Mouse (Mus musculus): ENCODE results near the gene Pappa2. TPM values are rescaled to one million over a fixed set of nuclear protein-coding genes. Genes with fewer than 3 reads are reported as not detected.

The Pappa2 gene
- total RNA-seq, 1 experiment from 2014 or later, result not detected

DNA sequence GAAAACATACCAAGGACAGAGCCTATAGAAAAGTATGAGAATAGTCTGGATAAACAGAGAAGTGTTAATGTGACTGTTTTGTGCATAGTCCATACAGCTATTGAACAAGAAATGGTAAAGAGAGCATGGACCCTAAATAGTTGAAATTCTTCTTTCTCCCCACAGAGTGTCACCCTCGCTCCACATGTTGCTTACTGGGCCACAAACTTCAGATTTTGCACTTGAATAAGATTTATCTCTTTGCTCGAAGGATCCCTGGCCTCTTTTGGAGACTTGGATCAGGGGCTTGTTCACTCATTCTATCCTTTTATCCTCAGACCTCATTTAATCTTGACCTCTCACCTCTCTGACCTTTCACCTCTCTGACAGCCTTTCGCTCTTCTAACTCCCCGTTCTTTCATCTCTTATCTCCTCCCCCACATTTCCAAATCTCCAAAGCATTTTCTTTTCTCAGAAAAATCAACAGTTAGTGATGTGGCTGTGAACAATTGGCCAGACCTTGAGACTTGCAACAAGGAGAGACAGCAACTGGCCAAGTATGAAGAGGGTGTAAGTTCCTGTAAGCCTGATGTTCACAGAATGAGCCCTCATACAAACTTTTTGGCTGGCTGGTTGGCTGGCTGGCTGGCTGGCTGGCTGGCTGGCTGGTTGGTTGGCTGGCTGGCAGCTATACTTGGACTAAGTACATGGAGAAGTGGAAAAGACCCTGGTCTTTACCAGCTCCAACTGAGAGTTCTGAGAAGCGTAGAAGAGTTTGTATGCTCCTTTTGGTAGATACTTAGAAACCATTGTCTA is 266.8 kb downstream of the Pappa2 start:
- no peak for ATAC-seq (replicated peaks in 1 of 2; ENCODE audit: insufficient read depth in 1 of 2, low FRiP score in 2 of 2, low TSS enrichment in 1 of 2, low read depth in 1 of 2, poor library complexity in 2 of 2, severe bottlenecking in 2 of 2)

DNA sequence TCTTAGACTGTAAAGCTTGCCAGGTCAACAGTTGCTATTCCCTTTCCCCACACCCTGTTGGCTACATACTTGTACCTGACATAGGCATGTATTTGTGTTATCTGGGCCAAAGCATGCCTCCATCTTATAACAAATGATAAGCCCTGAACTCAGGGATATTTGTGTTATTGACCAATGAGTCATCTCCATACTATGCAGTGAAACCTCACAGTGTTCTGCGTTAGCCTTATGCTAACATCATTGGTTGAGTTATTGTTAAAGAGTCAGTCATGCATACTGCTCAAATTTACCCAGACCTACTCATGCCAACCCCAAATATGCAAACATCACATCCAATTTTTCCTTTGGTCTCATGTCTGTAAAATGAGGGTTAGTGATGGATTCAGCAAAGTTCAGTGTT is 279.0 kb downstream of the Pappa2 start:
- ATAC-seq (replicated peaks in 1 of 2; ENCODE audit: insufficient read depth in 1 of 2, low FRiP score in 2 of 2, low TSS enrichment in 1 of 2, low read depth in 1 of 2, poor library complexity in 2 of 2, severe bottlenecking in 2 of 2), result no peak

DNA sequence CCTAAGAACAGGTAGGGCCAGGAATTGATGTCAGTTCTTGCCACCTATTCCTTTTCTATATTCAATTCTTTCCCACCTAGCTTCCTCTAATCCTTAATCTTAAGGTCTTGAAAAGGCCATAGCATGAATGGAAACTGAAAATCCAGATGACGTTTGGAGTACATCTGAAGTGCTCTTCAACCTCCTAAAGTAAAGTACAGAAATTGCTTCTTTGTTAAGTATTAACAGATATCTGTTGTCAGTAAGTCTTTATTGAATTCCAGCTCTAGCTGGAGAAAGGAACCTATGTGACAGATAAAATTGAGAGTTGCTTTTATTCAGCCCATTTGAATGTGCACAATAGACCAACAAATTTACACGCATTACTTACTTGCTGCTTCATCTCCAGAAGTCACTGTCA is 280.1 kb downstream of the Pappa2 start:
- no peak for ATAC-seq (replicated peaks in 1 of 2; ENCODE audit: insufficient read depth in 1 of 2, low FRiP score in 2 of 2, low TSS enrichment in 1 of 2, low read depth in 1 of 2, poor library complexity in 2 of 2, severe bottlenecking in 2 of 2)

DNA sequence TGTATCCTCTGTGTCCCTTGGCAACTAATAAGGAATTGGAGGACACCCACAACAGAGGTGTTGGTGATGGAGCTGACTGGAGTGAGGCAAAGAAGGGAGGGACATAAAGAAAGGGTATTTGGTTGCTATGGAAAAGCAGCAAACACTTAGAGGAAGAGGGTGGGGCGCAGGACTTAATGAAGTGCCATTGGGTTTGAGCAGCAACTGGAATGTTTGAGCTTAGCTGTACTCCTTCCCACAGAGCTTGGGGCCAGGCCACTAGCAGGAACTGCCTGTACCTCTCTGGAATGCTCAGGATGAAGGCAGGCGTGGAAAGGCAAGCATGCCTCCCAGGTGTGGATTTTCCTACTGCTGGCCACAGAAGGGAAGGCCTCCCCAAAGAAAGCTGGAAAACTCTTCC is 281.0 kb downstream of the Pappa2 start:
- ATAC-seq (replicated peaks in 1 of 2; ENCODE audit: insufficient read depth in 1 of 2, low FRiP score in 2 of 2, low TSS enrichment in 1 of 2, low read depth in 1 of 2, poor library complexity in 2 of 2, severe bottlenecking in 2 of 2), result no peak

DNA sequence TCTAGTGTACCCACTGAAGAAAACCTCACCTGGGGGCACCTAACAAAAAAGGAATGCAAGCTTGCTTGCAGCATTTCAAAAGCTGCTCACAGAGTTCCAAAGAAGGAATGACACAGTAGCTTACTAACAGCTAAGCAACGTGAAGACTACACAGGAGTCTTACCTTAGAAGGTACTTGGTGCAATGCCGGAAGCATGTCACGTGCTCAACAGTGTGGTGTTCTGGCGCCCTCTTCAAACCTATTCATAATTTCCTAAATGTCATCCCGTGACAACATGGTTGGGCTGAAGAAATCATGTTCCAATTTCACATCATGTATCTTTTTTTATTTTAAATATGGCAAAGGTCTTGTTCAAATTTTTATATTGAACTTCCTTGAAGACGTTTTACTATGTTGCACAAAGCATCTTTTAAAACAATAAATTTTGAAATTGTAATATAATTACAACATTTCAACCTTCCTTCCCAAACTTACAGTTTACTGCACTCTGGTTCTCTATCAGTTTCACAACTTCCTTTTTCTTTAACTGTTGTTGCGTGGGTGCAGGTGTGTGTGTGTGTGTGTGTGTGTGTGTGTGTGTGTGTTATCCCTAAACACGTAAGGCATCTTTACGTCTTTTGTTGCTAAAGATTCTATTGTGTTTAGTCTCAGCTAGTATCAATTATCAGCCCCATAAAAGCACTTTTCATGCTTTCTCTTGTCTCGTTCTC is 282.3 kb downstream of the Pappa2 start:
- peak in 1 of 2 experiments; percentile 60; a peak in 1 of 4 replicates for ATAC-seq (replicated peaks in 1 of 2; ENCODE audit: insufficient read depth in 1 of 2, low FRiP score in 2 of 2, low TSS enrichment in 1 of 2, low read depth in 1 of 2, poor library complexity in 2 of 2, severe bottlenecking in 2 of 2)

DNA sequence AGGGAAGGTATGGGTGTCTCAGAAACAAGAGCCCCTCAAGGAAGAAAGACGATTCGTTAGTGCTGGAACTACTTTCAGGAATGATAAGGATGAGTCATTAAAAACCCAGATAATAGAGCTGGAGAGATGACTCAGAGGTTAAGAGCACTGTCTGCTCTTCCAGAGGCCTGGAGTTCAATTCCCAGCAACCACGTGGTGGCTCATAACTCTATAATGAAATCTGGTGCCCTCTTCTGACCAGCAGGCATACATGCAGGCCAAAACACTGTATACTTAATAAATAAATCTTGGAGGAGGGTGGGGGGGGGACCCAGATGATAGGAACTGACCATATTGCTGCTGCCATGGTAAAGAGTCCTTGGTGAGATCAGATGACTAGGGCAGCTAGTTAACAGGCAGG is 282.9 kb downstream of the Pappa2 start:
- ATAC-seq (replicated peaks in 1 of 2; ENCODE audit: insufficient read depth in 1 of 2, low FRiP score in 2 of 2, low TSS enrichment in 1 of 2, low read depth in 1 of 2, poor library complexity in 2 of 2, severe bottlenecking in 2 of 2), result no peak

DNA sequence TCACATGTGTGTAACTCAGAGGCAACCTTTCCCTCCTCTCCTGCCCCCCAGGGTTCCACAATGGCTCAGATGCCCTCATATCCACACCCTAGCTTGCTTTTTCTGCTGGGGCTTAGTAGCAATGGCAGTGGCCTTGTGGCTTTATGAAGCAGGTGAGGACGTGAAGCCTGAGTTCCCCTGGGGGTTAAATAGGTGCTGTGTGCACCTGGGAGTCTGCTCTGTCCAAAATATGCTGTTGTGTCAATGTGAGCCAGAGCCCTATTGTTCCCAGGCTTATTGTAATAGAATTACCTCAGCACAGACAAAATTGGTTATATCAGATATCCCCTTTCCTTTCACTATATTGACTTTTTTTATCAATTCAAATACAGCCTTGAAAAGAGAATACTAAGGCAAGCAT is 292.6 kb downstream of the Pappa2 start:
- no peak for ATAC-seq (replicated peaks in 1 of 2; ENCODE audit: insufficient read depth in 1 of 2, low FRiP score in 2 of 2, low TSS enrichment in 1 of 2, low read depth in 1 of 2, poor library complexity in 2 of 2, severe bottlenecking in 2 of 2)

DNA sequence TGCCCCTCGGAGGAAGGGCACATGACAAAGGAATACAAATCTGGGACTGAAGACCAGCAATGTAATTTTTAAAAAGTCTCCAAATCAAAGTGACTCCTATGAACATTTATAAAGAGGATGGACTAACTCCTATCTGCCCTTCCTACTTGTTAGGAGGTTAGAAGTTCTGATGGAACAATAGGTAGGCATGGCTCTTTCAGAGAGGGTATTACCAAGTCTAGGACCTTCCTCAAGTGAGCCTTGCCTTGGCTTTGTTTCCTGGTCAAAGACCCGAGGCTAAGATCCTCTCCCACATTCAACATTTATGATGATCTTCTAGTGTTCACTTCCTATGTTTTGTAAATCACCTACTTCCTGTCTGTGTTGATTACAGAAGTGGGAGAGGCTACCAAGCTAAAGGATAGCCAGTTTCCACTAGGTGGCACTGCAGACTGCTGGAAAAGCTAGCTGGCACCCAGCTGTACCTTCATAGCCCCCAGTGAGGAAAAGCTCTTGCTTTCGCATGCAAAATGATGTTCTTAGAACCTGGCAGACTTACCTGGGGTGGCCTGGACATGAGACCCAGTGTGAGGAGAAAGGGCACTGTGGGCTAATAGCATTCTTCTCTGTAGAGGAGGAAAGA is 310.2 kb downstream of the Pappa2 start:
- peak; percentile 88 to 93 for ATAC-seq (replicated peaks in 1 of 2; ENCODE audit: insufficient read depth in 1 of 2, low FRiP score in 2 of 2, low TSS enrichment in 1 of 2, low read depth in 1 of 2, poor library complexity in 2 of 2, severe bottlenecking in 2 of 2)

DNA sequence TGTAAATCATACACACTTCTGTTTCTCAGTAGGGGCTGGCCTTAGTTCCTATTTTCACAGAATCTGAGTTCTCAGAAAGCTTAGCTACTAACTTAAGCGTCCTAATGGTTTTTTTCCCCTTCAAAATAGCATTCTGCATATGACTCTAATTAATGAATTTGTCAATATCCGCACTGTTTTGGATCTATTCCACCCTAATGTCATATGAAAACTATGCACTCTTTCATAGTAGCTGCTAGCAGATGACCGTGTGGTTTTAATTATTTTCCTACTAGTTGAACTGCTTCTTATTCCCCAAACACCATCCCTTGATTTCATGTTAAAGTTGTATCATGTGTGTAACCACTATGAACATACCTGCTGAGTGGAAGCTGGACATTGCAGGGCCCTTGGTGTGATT is 314.3 kb downstream of the Pappa2 start:
- no peak for ATAC-seq (replicated peaks in 1 of 2; ENCODE audit: insufficient read depth in 1 of 2, low FRiP score in 2 of 2, low TSS enrichment in 1 of 2, low read depth in 1 of 2, poor library complexity in 2 of 2, severe bottlenecking in 2 of 2)

All from hematopoietic stem cell, adult 5-6 weeks (primary cell).